Comparison of ENCODE assay signal across 13 mouse cellular contexts in genomic region chr9:7846667-7847199, GRCm38 (mm10).
"Had no signal": no experiment of that assay in that cellular context is flagged by ENCODE, and none has a peak within 500 bp of the region (broad histone marks: within the 10 kb centered on the region; RNA-seq: fewer than 3 reads in every experiment).

No protein-coding gene starts in this region.

- H3K27me3 ChIP-seq: kidney, embryonic 15.5 days; limb, embryonic 15.5 days; liver, embryonic 12.5 days; midbrain, embryonic 12.5 days had no signal

- ATAC-seq: liver, embryonic 12.5 days; midbrain, embryonic 16.5 days had no signal

- DNase-seq: kidney, adult 2 months; kidney, postnatal 14 days; lung, embryonic 14.5 days; lung, postnatal 10 days; lung, postnatal 4 days; right cerebral cortex, postnatal 25 days; thymus, postnatal 4 days had no signal

- H3K4me2 ChIP-seq: kidney, embryonic 15.5 days; limb, embryonic 15.5 days; liver, embryonic 12.5 days; lung, embryonic 14.5 days; midbrain, embryonic 12.5 days had no signal

- H3K27ac ChIP-seq: kidney, embryonic 15.5 days; left cerebral cortex, adult 2 months; limb, embryonic 15.5 days; liver, embryonic 12.5 days; midbrain, embryonic 12.5 days had no signal

- H3K36me3 ChIP-seq: midbrain, embryonic 12.5 days had no signal

- H3K9me3 ChIP-seq: kidney, embryonic 15.5 days; limb, embryonic 15.5 days; liver, embryonic 12.5 days; midbrain, embryonic 12.5 days had no signal

- H3K4me3 ChIP-seq: kidney, embryonic 15.5 days; left cerebral cortex, adult 2 months; limb, embryonic 15.5 days; liver, embryonic 12.5 days; midbrain, embryonic 12.5 days had no signal

- H3K9ac ChIP-seq: kidney, embryonic 15.5 days; limb, embryonic 15.5 days; liver, embryonic 12.5 days; lung, embryonic 14.5 days; midbrain, embryonic 12.5 days had no signal

- H3K4me1 ChIP-seq: kidney, embryonic 15.5 days; limb, embryonic 15.5 days; liver, embryonic 12.5 days; midbrain, embryonic 12.5 days had no signal
